Mouse (Mus musculus) ovary, postnatal 36 days (tissue): ENCODE data around the gene Gpr18.
A peak's percentile ranks its signal among the peaks of the same experiment; 100 is the strongest.

Experiments
- DNase-seq: peaks from one replicate; pipeline ENCODE4 v3.0.0; 2022; ENCODE audit warnings: low spot score, mixed read lengths

Gene Gpr18

GRCm38 (mm10) chr14:121949436-121949835 lies 33.9 kb upstream of the Gpr18 start:
- DNase-seq, result no peak

DNA sequence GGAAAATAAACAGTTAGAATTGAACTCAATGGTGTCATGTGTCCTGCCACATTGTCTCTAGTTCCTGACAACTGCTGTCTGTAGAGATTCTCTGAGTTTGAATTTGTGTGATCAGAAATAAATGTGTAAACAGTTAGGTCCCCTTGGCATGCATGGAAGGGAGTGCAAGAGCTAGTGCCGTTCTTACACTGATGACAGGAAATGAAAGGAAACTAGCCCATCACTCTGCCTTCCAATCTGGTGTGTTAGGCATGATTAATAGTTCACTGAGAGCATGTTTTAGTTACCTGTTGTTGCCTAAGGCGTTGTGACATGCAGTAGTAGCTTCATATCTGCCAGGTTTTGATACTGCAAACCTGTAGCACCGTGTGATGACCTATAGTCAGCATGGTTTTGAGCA lies 32.4 kb upstream of the Gpr18 start:
- no peak for DNase-seq

DNA sequence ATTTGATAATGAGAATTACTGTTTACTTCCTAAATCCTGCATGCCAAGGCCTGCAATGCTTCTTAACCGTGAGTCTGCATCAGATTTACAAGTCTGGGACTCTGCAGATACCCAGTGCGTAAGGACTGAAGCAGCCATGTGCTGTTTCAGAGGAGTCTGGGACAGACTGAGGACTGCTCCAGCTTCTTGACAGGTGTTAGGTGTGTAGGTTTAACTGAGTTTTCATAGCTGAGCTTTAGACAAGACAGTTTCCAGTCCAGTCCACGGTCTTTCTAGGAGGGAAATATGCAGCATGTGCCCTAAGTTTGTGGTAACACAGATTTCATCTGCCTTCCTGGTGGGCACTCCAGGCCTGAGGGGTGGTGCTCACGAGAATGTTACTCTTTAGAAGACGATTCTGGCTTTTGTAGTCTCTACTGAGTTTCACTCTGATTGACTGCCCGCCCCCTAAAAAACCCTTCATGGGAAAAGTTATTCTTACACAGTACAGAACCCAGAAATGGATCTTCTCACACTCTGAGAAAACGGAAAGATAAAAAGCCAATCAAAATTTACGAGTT lies 31.7 kb upstream of the Gpr18 start:
- DNase-seq, result no peak

- no peak for DNase-seq
Observed at GRCm38 (mm10) chr14:121946728-121947127, 31.1 kb upstream of the Gpr18 start.

GRCm38 (mm10) chr14:121946131-121946530 lies 30.6 kb upstream of the Gpr18 start:
- no peak for DNase-seq

DNA sequence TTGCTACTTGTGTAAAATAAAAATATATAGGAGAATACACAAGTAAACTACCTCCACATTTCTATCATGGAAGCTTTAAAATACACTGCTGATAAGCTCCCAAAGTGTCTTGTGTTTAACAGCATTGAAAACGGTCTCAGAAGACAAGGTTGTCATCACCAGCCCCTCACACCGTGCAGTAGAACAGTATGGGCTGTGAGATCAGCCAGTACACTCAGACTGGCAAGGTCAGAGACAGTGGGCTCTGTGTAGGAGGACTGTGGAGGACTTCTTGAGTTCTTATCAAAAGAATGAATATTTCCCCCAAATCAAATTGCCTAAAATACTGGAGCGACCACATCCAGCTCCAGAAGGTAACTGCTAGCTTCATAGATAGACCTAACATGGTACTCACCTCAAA lies 24.0 kb upstream of the Gpr18 start:
- DNase-seq, result no peak

GRCm38 (mm10) chr14:121938256-121939191 lies 22.9 kb upstream of the Gpr18 start:
- DNase-seq, result no peak

GRCm38 (mm10) chr14:121937601-121938255 lies 22.1 kb upstream of the Gpr18 start:
- no peak for DNase-seq

GRCm38 (mm10) chr14:121936856-121937255 lies 21.3 kb upstream of the Gpr18 start:
- DNase-seq, result no peak

- no peak for DNase-seq
Observed at GRCm38 (mm10) chr14:121936356-121936755, 20.8 kb upstream of the Gpr18 start.

DNA sequence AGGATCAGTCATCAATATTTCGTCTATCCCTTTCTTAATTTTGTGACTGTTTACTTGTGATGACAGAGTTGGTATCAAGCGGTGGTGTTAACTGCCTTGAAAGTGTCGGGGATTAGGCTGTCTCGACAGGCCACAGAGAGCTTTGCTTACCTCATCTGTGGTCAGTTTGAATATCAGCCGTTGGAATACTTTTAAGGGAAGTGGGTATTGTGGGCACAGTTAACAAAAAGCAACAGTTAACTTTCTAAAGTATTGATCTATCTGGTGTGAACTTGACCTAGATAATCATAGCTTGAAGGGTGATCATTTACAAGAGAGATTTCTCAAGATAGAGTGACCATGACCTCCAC lies 19.0 kb upstream of the Gpr18 start:
- DNase-seq, result no peak

GRCm38 (mm10) chr14:121933906-121934596 lies 18.5 kb upstream of the Gpr18 start:
- DNase-seq, result no peak

DNA sequence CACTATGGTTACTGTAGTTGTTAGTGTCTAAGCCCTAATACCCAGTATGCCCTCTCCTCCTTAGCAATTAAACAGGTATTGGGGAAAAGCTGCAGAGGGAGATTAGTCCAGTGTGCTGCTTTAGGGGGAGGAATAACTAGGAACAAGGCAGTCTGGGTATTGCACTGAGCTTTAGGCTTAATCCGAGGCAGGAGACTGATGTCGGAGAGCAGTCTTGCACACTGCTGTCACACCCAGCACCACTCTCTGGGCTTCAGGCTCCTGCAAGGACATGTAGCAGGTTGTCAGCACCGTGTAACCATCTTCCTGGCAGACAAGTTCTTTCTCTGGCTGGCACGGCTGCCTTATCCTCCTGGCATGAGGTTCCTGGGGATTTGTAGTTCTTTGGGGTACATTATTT lies 16.6 kb upstream of the Gpr18 start:
- no peak for DNase-seq

- DNase-seq, result no peak
Observed at GRCm38 (mm10) chr14:121931594-121931993, 16.0 kb upstream of the Gpr18 start.

GRCm38 (mm10) chr14:121930731-121931383 lies 15.3 kb upstream of the Gpr18 start:
- no peak for DNase-seq

- DNase-seq, result no peak
Observed at GRCm38 (mm10) chr14:121929243-121929951, 13.8 kb upstream of the Gpr18 start.

- DNase-seq, result peak; percentile 41
Observed at GRCm38 (mm10) chr14:121928375-121929137, 13.0 kb upstream of the Gpr18 start.

DNA sequence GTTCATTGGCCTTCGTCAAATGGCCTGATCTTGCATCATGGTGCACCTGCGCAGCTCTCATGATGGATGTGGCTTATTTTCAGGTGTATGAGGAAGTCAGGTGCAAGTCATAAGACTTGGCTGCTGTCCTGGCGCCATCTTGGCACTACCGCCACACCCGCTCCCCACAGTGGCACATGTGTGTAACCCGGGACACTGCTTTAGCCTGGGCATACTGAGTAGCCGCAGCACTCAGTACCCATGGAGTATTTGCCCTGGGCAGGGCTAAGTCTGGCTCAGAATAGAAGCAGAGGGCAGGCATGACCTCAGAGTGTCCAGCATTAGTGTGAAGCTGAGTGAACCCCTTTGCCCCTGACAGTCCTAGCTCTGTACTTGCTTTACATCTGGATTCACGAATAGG lies 11.9 kb upstream of the Gpr18 start:
- no peak for DNase-seq

DNA sequence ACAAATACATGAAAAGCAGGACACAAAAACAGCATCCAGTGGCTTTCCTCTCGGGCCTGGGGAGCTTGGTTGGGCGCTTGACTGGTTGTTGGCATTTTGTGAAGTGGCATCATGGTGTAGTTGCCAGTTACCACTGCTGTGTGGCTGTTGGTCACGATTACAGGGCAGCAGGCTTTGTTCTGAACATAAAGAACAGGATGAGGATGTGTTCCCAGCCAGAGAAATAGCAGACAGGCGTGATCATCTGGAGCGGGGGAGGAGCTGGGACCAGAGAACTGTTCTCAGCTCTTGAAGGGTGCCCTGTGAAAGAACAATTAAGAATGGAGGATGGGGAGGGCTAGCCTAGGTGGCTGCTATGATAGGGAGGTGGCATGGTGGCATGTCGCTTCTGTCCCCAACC lies 11.3 kb upstream of the Gpr18 start:
- no peak for DNase-seq

- DNase-seq, result no peak
Observed at GRCm38 (mm10) chr14:121924876-121925275, 9.3 kb upstream of the Gpr18 start.

DNA sequence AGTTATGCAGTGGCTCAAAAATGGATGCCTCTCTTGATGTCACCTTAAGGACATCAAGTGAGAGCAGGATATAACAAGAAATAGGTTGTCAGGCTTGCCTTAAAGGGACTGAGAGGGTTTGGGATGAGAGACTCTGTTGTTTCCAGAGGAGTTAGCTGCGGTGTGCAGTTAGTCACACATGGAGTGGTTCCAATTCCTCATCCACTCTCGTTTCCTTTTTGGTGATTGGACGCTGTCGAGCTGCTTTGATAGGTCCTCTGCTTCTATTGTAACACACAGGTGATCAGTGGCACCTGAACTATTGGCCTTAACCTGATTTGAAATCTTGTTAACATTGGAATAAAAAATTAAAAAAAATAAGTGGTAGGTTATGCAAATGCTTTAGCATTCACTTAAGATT lies 7.2 kb upstream of the Gpr18 start:
- no peak for DNase-seq
